Mouse (Mus musculus) bone marrow, adult 2 months (tissue): Measurements from ENCODE around the gene Retreg1.

Source experiments
- CTCF ChIP-seq: fragments of 200-500 bp; IDR thresholded peaks from 2 replicates; pipeline ENCODE4 v1.5.1; 2011; ENCODE audit warnings: low read length, control low read depth; ENCODE audit not compliant: control insufficient read depth, insufficient read depth
- POLR2A ChIP-seq: fragments of 200-500 bp; IDR thresholded peaks from 2 replicates; pipeline ENCODE4 v1.6.1; 2011; ENCODE audit warnings: low read depth, mild to moderate bottlenecking, control low read depth, low read length, borderline replicate concordance; ENCODE audit not compliant: control insufficient read depth

- TF ChIP-seq CTCF (no peak), POLR2A (no peak)
These were observed 131.4 kb downstream of the Retreg1 start for GRCm38 (mm10) chr15:25974352-25974751.
